Mouse (Mus musculus) spleen, adult 2 months (tissue): ENCODE results near the gene Ap3b1.

Experiments
- CTCF ChIP-seq: fragments of 200-500 bp; IDR thresholded peaks from 2 replicates; pipeline ENCODE4 v1.5.1; 2011; ENCODE audit warnings: mild to moderate bottlenecking, inconsistent platforms; ENCODE audit not compliant: insufficient read depth, insufficient read length, insufficient replicate concordance; ENCODE audit errors: extremely low read depth
- POLR2A ChIP-seq: fragments of 200-500 bp; IDR thresholded peaks from 2 replicates; pipeline ENCODE4 v1.6.1; 2011; ENCODE audit warnings: low read depth, low read length, inconsistent platforms

- TF ChIP-seq POLR2A (no peak), CTCF (no peak)
These were observed 237.8 kb downstream of the Ap3b1 start for GRCm38 (mm10) chr13:94596386-94597033.
